Mouse (Mus musculus) retina, embryonic 14.5 days (tissue): Measurements from ENCODE around the gene Rarg.
A peak's percentile ranks its signal among the peaks of the same experiment; 100 is the strongest.

Experiments used
- DNase-seq: peaks from one replicate; pipeline ENCODE4 v3.0.0-alpha.2; 2015; ENCODE audit warnings: low spot score

Gene Rarg

DNA sequence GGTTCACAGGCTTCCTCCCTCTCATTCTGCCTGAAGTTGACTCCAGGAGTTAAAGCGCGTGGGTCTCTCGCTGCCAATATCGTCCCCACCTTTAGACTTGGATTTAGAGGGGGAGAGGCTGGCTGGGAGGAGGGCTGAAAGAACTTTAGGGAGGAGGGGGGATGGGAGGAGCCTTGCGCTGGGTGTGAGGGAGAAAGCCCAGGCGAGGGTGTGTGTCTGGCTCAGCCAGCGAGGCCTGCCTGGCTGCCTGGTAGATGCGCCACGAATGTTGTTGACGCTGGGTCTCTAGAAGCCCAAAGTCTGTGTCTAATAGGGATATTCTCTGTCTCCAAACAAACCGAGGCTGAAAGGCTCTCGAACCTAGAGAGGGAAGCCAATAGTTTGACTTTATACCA lies 756 bp upstream of the Rarg start:
- DNase-seq, result no peak

DNA sequence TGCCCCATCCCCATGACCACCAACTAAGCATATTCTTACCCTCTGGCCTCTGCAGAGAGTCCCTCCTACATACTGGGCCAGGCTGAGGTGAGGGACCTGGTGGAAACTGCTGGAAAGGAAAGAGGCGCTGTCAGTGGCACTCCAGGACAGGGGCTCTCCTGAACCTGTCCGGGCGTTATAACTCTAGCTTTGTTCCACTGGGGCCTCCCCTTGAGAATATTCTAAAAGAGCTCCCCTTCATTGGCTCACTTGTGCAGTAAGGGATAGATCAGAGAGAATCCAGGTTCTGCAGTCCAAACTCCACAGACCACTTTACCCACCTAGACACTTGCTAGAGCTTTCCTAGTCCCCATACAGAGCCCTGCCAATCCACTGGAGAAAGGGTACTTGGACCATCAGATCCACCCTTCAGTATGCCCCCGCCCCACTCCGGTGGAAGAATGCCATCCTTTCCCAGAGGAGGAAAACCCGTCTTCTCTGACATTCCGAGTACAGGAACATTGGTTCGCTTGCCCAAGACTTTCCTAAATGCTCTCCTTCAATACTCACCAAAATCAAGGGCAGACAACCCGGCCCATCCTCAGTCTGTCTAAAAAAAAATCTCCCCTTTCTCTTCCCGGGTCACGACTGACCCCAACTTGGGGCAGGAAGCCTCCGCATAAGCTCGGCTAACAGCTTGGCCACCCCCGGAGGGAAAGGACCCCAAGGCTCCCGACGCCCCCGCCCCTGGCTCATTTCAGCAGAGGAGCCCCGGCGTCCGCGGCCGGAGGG lies 701 bp downstream of the Rarg start:
- no peak for DNase-seq

DNA sequence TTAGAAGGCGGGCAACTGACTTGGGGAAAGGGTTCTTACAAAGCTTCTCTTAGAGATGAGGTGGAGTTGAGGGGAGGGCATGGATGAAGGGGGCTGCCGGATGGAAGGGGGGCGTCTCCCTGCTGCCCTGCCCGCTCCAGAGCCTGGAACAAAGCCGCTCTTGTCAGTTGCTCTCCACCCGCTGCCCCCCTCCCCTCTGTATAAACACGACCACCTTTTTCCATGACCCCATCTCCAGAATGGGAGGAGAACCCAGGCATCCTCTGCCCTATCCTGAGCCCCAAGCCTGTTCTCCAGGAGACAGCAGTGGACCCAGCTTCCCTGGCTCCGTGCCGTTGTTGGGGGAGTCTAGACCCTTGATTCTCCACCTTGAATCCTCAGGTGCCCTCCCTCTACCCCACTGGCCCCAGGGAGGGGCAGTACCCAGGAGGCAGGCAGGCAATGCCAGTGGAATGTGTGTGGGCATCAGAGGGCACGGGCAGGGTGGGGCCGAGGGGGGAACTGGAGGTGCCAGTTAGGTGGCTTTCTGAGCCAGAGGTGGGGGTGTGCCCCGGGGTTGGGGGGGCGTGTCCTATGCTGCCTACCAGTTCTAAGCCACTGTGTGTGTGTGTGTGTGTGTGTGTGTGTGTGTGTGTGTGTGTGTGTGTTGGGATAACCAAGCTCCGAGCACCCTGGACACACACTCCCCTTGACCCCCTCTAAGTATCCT lies 1.6 kb downstream of the Rarg start:
- no peak for DNase-seq

DNA sequence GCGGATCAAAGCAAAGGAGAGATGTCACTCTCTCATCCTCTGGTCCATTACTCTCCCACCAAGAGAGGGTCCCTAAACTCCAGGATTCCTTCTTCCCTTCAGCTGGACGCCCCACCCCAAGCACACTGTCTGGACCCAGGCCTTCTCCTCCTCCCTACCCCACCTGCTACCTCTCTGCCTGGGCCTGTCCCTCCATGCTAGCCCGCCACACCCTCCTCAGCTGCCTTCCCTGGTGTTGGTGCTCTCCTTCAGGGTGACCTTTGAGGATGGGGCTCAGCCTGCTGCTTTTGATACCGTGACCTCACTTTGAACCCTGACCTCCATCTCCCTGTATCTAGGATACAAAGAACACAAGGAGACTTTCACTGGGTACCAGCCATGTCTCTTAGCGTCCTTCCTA lies 6.8 kb downstream of the Rarg start:
- DNase-seq, result no peak

DNA sequence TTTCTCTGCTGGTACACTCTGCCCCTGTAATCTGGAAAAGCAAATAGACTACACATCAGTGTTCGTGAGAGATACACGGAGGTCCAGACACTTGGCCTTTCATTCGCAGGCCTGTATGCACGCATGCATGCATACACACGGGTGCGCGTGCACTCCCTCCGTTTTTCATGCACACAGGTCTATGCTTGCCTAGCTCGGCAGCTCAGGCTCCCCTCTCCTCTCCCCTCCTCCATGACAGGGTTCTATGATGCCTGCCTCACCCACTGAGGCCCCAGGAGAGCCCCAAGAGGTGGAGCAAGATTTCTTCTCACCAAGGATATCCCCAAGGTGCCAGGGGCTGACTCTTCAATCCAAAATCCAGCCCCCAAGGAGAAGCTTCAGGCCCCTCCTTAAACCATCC lies 7.3 kb downstream of the Rarg start:
- DNase-seq, result no peak

DNA sequence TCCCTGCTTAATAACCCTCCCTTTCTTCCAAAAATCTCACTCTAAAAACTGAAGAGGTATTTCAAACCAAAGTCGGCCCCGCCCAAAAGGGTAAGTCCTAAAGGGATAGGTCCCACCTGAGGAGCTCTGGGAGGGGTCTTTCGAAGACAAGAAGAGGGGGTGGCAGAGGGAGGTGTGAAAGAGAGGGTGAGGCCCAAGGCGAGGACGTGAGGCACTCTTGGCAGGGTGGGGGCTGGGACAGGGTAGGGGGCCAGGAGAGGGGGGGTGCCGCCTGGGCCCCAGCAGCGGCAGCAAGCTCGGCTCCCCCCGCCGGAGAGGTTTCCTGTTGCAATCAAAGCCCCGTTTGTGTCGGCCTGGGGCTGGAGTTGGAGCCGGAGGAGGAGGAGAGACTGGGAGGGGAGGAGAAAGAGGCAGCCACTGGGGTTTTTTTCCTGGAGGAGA lies 8.0 kb downstream of the Rarg start:
- no peak for DNase-seq

DNA sequence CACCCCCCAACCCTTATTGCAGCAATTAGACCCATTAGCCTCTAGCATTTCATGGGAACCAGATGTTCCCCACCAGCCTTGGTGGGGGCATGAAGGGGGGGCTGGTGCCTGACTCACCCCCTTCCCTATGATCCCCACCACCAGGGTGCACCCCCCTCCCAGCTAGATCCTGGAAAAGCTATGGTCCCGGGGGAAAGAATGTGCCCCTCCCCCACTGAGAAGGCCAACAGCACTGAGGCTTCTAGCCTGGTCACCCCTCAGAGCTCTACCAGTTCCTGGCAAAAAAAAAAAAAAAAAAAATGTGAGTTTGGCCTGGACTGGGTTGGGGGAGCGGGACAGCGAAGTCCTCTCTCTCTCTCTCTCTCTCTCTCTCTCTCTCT lies 8.5 kb downstream of the Rarg start:
- DNase-seq, result no peak

DNA sequence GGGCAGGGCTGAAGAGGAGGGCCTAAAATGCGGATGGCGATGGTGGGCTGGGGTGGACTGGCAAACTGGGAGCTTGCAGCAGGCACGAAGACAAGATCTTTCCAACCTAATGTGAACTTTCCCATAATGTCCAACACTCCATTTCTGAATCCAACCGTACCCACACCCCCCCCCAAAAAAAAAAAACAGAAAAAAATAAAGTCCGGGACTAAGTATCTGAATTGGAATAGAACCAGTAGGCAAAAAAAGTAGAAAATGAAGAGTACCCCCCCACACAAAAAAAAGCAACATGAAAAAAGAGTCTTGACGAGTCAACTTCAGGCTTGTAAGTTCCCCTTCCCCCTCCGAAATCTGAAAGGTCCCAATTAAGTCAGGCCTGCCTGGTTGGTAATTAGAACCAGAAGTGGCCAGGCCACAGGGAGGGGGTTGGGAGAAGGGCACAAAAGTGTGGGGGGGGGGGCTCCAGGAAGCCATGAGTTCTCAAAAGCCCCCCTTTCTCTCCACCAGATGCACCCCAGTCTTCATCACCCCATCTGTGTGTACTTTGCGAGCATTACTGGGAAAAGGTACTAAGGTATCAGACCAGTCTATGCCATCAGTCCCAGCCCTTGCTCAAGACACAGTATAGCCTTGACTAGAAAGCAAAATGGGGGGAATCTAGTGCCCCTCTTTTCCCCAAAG lies 9.0 kb downstream of the Rarg start:
- no peak for DNase-seq

DNA sequence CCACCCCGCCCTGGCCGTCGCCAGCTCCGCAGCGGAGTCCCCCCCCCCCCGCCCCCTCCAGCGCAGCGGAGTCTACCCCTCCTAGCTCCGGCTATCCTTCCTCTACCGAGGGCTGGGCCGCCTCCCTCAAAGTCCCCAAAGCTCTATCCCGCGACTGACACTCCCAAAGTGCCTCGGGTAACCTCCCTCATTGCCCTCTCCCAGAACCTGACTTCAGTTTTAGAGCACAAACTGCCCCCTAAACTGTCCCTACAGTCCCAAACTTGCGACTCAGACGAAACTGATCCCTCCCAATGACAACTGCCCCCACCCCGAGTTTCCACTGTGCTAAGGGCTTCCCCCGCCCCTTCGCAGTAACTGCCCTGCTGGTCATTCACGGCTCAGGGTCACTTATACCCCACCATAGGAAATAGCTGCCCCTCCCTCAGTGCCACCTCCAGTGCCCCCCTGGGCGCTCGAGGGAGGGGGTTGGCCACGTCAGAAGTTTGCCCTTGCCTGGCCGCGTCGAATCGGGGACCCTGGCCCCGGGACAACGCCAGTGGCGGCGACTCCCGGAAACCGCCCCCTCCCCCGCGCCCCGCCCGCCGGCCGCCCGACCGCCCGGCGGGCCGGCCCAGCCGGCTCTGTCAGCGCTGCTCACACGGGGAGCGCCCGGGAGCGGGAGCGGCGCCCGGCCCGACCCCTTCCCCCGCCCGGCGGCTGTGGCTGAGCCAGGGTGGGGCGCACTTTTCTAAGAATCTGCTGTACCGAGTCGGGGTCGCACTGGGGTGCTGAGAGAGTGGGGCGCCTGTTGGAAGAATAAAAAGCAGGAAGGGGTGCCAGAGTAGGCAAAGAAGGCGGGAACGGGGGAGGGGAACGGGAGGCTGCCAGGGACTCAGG lies 9.8 kb downstream of the Rarg start:
- DNase-seq, result peak; percentile 51

DNA sequence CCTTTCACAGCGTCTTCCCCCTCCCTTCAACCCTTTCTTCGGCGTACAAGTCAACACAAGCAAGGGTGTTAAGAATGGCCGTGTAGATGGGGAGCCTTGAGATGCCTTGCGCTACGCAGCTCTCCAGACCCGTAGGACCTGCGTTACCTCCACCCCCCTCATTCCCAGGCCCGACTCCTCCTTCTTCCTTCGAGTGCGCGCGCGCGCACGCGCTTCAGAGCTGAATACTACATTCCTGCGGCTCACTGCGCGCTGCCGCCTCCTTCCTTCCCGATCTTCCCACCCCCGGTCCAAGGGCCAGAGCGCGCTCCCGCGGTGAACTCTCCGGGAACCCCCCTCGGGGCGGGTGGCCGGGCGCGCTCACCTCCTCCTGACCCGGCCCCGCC lies 10.5 kb downstream of the Rarg start:
- DNase-seq, result peak; percentile 83

DNA sequence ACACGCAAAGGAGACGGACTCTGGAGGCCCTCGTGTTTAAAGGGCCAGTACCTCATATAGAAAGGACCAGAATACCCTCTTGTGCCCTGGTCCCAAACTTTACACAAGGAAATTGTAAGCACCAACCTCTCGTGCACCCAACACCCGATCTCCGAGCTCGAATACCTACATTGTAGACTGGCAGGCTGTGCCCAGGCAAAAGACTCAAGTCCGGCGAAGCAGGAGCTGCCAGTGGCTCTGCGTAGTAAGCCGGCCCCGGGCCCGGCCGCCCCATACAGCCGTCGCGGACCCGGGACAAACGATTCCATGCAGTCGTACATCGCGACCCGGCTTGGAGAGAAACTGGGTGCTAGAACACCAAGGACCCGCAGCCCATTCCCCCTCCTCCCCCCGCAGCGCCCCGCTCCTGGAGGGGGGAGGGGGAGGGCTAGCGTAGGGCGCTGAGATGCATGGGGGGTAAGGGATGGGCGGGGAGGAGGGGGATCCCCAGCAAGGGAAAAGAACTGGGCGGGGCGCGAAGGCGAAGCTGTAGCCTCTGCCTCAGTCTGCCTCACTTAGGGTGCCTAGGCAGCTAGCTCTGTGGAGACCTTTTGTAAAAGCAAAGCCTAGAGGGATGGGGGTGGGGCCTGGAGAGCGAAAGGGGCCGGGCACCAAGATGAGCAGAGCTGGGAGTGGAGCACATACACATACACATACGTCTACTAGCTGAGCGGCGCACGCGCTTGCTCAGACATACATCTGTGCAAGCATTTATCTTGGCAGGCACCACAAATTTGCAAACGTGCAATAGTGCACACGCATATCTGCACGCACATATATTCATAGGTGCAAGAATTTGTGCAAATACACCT lies 11.2 kb downstream of the Rarg start:
- DNase-seq, result peak; percentile 58

DNA sequence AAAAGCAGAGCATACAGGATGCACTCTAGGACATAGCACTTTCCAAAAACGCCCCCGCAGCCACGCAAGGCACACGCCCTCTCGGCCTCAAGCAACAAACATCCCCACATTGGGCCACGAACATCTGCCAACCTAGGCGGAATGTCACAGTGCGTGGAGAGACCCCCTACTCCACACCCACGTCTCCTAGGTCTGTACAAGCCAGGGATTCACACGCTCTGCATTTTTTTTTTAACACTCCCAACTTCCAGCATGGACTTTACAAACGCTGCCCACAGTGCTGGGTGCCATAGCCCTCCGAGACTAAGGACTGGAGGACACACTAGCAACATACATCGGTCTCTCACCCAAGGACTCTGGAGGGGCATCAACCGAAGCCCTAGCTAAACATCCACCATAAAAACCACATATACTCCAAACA lies 11.8 kb downstream of the Rarg start:
- no peak for DNase-seq

DNA sequence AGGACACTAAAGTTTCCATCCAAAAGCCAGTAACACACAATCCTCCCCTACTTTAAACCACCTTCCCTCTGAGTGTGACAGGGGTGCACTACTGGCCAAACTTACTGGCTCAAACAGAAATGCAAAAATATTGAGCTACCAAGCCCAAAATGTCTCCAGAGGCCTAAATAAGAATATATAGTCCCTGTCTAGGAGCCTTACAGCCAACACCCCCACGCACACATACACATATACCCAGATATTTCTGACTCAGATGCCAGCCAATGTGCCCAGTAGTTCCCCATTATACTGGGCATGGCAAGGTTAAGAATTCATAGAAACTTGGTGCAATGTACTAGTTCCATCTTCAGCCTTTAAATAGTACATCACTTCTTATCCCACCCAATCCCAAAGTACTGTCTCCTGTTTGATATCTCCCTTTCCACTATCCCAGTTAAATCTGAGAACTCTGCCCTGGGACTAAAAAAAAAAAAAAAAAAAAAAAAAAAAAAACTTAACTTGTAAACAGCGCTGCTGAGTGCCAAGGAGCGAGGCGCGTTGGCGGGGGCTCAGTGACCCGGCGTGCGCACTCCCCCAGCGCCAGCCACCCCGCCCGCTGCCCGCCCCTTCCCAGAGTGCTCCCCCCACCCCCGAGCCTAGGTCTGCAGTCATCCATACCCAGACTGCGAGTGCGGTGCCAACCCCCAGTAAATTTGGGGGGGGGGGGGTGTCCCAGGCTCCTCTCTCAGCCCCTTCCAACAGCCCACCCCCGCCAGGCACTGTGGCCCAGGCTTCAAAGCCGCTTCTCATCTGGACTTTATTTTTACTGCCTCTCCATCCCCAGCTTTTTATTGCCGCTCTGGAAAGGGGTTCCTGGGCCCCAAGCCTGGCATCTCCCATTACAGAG lies 12.8 kb downstream of the Rarg start:
- no peak for DNase-seq

DNA sequence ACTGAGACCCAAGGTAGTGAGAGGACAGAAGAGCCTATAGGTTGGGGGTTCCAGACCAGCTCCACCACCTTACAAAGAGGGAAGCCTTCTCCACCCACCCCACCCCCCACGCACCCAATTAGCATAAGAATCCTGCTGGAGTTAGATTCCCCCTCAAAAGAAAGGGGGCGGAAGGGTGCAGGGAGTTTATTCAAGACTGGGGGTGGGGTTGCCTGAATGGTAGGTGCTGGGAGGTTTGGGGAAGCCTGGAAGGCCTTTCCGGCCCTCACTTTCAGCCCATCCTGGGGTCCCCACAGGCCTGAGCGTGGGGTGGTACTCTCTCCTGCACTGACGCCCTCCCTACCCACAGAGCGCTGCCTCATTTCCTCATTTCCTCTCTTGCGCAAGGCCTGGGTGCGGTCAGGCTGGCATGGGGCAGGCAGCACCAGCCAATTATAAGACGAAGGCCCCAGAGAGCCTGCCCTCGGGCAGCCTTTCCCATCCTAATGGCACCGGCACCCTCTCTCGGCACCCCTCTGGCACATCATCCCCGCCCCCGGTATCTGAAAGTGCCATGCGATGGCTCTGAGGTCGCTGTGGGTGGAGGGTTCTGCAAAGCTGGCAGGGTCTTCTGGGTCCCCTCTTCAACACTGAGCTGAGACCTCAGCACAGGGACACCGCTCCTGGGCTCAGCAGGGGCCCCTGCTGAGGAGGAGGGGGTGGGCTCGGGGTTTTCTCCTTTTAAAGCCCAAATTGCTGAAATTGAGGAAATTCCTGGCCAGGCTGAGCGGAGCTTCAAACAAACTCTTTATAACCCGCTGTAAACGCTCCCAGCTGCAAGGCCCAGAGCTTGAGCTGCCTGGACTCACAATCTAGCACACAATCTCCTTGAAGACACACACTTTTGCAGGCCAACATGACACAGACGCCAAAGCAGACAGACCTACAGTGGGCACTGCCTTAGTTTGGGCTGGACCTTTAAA lies 13.8 kb downstream of the Rarg start:
- DNase-seq, result no peak

DNA sequence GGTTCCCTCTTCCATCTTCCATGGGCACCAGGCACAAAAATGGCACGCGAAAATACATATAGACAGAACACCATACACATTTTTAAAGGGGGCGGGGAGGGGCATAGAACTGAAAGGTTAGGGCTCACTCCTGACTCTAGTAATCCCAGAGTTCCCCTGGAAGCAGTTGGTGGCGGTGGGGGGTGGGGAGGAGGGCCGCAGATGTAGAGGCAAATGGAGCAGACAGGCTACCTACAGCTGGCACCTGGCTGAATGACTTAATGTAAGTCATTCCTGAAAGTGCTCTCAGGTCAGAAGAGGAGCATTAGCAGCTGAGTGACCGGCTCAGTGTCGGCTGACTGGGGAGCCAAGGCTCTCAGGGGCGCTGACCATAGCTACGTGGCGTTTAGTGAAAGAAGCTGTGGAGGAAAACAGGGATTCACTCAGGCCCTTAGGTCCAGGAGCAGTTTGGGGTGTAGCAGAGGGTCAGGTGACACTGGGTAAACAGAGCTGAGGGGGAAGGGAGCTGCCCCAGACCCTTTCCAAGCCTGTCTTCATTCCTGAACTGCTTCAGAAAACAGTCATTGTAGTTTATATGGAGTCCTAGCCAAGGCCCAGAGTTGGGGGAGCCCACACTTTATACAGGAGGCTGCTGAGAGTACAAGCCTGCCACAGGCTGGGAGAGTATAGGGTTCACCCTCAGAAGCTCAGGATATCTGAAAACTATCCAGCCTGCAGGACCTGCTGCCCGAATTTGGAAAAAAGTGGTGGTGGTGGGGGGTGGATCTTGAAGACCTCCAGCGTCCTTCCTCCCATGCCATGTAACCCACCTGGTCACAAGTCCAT lies 14.7 kb downstream of the Rarg start:
- DNase-seq, result no peak

DNA sequence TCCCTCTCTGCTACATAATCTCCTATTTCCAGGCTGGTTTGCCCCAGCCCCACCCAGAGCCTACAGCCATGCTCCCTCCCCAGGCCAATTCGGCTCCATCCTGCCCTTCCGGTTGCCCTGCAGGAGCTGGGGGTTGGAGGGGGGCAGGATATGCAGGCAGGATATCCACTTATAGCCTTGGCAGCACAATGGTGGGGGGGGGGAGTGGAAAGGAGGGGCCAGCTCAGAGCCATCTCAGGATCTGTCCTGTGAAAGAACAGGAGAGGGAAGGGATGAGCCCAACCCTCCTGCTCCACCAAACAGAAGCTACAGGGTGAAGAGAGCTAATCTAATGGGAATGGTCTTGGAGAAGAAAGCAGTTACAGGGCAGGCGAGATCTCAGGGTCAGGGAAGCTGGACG lies 16.7 kb downstream of the Rarg start:
- DNase-seq, result no peak

DNA sequence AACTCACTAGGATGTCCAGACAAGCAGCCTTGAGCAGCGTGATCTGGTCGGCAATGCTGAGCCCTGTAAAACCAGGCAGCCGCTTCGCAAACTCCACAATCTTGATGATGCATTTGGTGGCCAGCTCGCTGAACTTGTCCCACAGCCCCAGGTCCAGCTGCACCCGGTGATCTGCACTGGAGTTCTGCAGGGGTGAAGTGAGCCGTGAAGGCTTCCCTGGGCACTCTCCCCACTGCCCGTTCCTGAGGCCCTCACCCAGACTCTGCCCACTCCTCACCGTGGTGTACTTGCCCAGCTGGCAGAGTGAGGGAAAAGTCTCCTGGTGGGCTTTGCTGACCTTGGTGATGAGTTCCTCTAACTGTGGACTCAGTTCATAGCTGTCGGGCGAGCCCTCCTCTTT lies 17.5 kb downstream of the Rarg start:
- DNase-seq, result no peak

DNA sequence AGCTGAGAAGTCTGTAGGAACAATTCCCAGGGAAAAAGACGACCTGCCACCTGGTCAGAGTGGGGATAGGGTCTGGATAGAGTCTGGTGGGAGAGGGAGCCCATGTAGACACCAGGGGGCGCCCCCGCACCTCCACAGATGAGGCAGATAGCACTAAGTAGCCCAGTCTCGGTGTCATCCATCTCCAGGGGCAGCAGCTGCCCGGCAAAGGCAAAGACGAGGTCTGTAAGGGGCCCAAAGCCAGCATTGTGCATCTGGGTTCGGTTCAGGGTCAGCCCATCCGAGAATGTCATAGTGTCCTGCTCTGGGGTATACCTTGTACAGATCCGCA lies 18.1 kb downstream of the Rarg start:
- DNase-seq, result peak; percentile 92
